Mouse (Mus musculus): ENCODE measurements around the gene Abi3bp.

DNA sequence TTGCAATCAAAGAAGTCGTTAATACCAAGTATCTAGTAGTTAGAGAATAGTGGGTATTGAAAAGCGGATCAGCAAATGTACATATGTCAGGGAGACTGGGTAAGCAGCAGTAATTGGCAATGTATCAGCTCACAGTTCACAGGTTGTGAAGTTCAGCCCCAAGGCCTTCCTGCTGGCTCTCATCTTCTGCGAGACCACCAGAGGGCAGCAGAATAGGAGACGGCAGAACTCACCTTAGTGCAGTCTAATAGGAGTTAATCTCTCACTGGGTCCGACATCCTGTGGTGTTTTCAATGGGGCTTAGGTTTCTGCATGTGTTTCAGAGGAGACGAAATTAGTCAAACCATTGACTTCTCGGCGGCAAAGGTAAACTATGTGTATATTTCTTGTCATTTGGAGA lies 46.7 kb downstream of the Abi3bp start:
- TF ChIP-seq GATA1 (IDR thresholded peaks at IDR 0.05; ENCODE audit: low read length), result no peak
- no peak for TF ChIP-seq TAL1 (IDR thresholded peaks at IDR 0.05; ENCODE audit: low read length)

All from erythroblast, embryonic 14.5 days (primary cell).